Mouse (Mus musculus) heart, embryonic 16.5 days (tissue): ENCODE results near the gene C2cd4a. TPM values are rescaled to one million over a fixed set of nuclear protein-coding genes. Genes with fewer than 3 reads are reported as not detected.

Experiments used
- ATAC-seq: fragments of 200-750 bp; cut with Nextera tagmentation; replicated peaks from 2 replicates; pipeline ENCODE4 v1.8.0; 2017; ENCODE audit warnings: moderate number of reproducible peaks; ENCODE audit not compliant: insufficient read depth, low FRiP score; ENCODE audit errors: extremely low read depth
- H3K27ac ChIP-seq: fragments of 300-500 bp; sonication (generic); 2 replicates; pipeline ENCODE4 v1.5.1; 2014; ENCODE audit warnings: mild to moderate bottlenecking, low read length, control low read depth, moderate library complexity
- H3K27me3 ChIP-seq: fragments of 300-500 bp; sonication (generic); 2 replicates; pipeline ENCODE4 v1.6.1; 2014; ENCODE audit warnings: low read length, mixed read lengths; ENCODE audit not compliant: control insufficient read depth, insufficient read depth
- H3K36me3 ChIP-seq: fragments of 300-500 bp; sonication (generic); 2 replicates; pipeline ENCODE4 v1.6.1; 2014; ENCODE audit not compliant: control insufficient read depth, insufficient read depth
- H3K4me1 ChIP-seq: fragments of 300-500 bp; sonication (generic); 2 replicates; pipeline ENCODE4 v1.6.1; 2014; ENCODE audit warnings: low read length, mixed read lengths; ENCODE audit not compliant: control insufficient read depth, insufficient read depth
- H3K4me2 ChIP-seq: fragments of 300-500 bp; sonication (generic); 2 replicates; pipeline ENCODE4 v1.6.1; 2014; ENCODE audit warnings: low read depth, mild to moderate bottlenecking, control low read depth, low read length
- H3K4me3 ChIP-seq: fragments of 300-500 bp; sonication (generic); 2 replicates; pipeline ENCODE4 v1.5.1; 2014; ENCODE audit warnings: mild to moderate bottlenecking, control low read depth, low read length
- H3K9ac ChIP-seq: fragments of 300-500 bp; sonication (generic); 2 replicates; pipeline ENCODE4 v1.6.1; 2014; ENCODE audit warnings: low read length, control low read depth
- H3K9me3 ChIP-seq: fragments of 300-500 bp; sonication (generic); replicated peaks from 2 replicates; pipeline ENCODE4 v1.6.1; 2016; ENCODE audit warnings: low read length; ENCODE audit not compliant: control insufficient read depth
- WGBS: fragments of 180-500 bp; shearing (Covaris S2); extraction: QIAGEN DNeasy Blood & Tissue Kit; methylation state at CpG from one replicate; pipeline ENCODE4 v1.1.7; 2014; 5-methylcytosine and 5-hydroxymethylcytosine counted together
- polyA plus RNA-seq: library from polyadenylated mRNA; unstranded; fragments of >200 nt; fragmentation: Nextera tagmentation; extraction: Ambion mirVana; gene quantifications from 2 replicates; pipeline ENCODE4 v1.2.1, GENCODE M21; 2015

Gene C2cd4a
- polyA plus RNA-seq, 1 experiment from 2014 or later = 0.16 TPM

GRCm38 (mm10) chr9:67823131-67823530, 9.0 kb downstream of the C2cd4a start:
- H3K4me1 ChIP-seq = peaks cover 14% of the 10 kb centered on the region
- no peak overlapping the region for H3K4me3 ChIP-seq
- H3K4me2 ChIP-seq = no peak overlapping the region
- H3K36me3 ChIP-seq = no peaks in the 10 kb centered on the region
- H3K27me3 ChIP-seq = no peaks in the 10 kb centered on the region
- no peak for ATAC-seq
- H3K27ac ChIP-seq = no peak overlapping the region
- H3K9ac ChIP-seq = no peak overlapping the region
- H3K9me3 ChIP-seq = peaks cover 6% of the 10 kb centered on the region
- WGBS = 36% methylated on average over 5 of the region's 5 CpGs

GRCm38 (mm10) chr9:67818668-67818950, 13.5 kb downstream of the C2cd4a start:
- peak overlapping the region; percentile 82 for H3K27ac ChIP-seq
- WGBS = 35% methylated on average over 4 of the region's 4 CpGs
- ATAC-seq = no peak
- no peak overlapping the region; the same call in 1 of the 2 replicates for H3K4me2 ChIP-seq
- no peaks in the 10 kb centered on the region; the same call in 1 of the 2 replicates for H3K9me3 ChIP-seq
- H3K27me3 ChIP-seq = no peaks in the 10 kb centered on the region
- peaks cover 19% of the 10 kb centered on the region for H3K4me1 ChIP-seq
- no peak overlapping the region for H3K9ac ChIP-seq
- H3K36me3 ChIP-seq = no peaks in the 10 kb centered on the region
- H3K4me3 ChIP-seq = no peak overlapping the region

- Histone ChIP-seq H3K4me3 (0 out of 2 replicates have a peak overlapping the region, but pooled peaks have one; percentile 2), H3K27ac (peak overlapping the region; percentile 82), H3K36me3 (no peaks in the 10 kb centered on the region), H3K4me1 (peaks cover 15% of the 10 kb centered on the region), H3K9ac (0 out of 2 replicates have a peak overlapping the region, but pooled peaks have one; percentile 11), H3K27me3 (no peaks in the 10 kb centered on the region), H3K4me2 (peak overlapping the region; percentile 44), H3K9me3 (no peaks in the 10 kb centered on the region; the same call in 1 of the 2 replicates)
- peak; percentile 84 for ATAC-seq
- WGBS = 22% methylated on average over 10 of the region's 10 CpGs
These were observed 14.0 kb downstream of the C2cd4a start for GRCm38 (mm10) chr9:67817898-67818667.

- Histone ChIP-seq H3K36me3 (no peaks in the 10 kb centered on the region), H3K9ac (no peak overlapping the region), H3K4me1 (peaks cover 14% of the 10 kb centered on the region), H3K27me3 (no peaks in the 10 kb centered on the region), H3K4me2 (no peak overlapping the region), H3K4me3 (no peak overlapping the region), H3K27ac (no peak overlapping the region), H3K9me3 (no peaks in the 10 kb centered on the region; the same call in none of the 2 replicates)
- 72% methylated on average over 2 of the region's 2 CpGs for WGBS
- ATAC-seq = no peak
These were observed 15.8 kb downstream of the C2cd4a start for GRCm38 (mm10) chr9:67816172-67816928.

GRCm38 (mm10) chr9:67813665-67814337, 18.3 kb downstream of the C2cd4a start:
- peak overlapping the region; percentile 33 for H3K4me2 ChIP-seq
- H3K36me3 ChIP-seq = no peaks in the 10 kb centered on the region
- WGBS = 3% methylated on average over 8 of the region's 8 CpGs
- no peak overlapping the region for H3K4me3 ChIP-seq
- peak overlapping the region; percentile 72 for H3K27ac ChIP-seq
- peaks cover 12% of the 10 kb centered on the region for H3K4me1 ChIP-seq
- H3K27me3 ChIP-seq = no peaks in the 10 kb centered on the region
- ATAC-seq = peak; percentile 60; the same call in 1 of the 2 replicates
- no peaks in the 10 kb centered on the region; the same call in 1 of the 2 replicates for H3K9me3 ChIP-seq
- no peak overlapping the region for H3K9ac ChIP-seq

GRCm38 (mm10) chr9:67813171-67813570, 19.0 kb downstream of the C2cd4a start:
- Histone ChIP-seq H3K27me3 (no peaks in the 10 kb centered on the region), H3K36me3 (no peaks in the 10 kb centered on the region), H3K4me3 (no peak overlapping the region), H3K27ac (no peak overlapping the region), H3K9me3 (no peaks in the 10 kb centered on the region; the same call in 1 of the 2 replicates), H3K4me1 (peaks cover 5% of the 10 kb centered on the region), H3K9ac (no peak overlapping the region), H3K4me2 (no peak overlapping the region)
- WGBS = 66% methylated on average over 4 of the region's 4 CpGs
- ATAC-seq = no peak

GRCm38 (mm10) chr9:67811116-67811515, 21.0 kb downstream of the C2cd4a start:
- Histone ChIP-seq H3K4me1 (peaks cover 16% of the 10 kb centered on the region), H3K27me3 (no peaks in the 10 kb centered on the region), H3K4me2 (no peak overlapping the region), H3K9ac (no peak overlapping the region), H3K9me3 (no peaks in the 10 kb centered on the region; the same call in 1 of the 2 replicates), H3K27ac (no peak overlapping the region), H3K4me3 (no peak overlapping the region), H3K36me3 (no peaks in the 10 kb centered on the region)
- 84% methylated on average over 3 of the region's 3 CpGs for WGBS
- no peak for ATAC-seq

GRCm38 (mm10) chr9:67810527-67810926, 21.6 kb downstream of the C2cd4a start:
- Histone ChIP-seq H3K4me3 (no peak overlapping the region), H3K27ac (no peak overlapping the region), H3K4me2 (no peak overlapping the region), H3K27me3 (no peaks in the 10 kb centered on the region), H3K4me1 (peaks cover 16% of the 10 kb centered on the region), H3K36me3 (no peaks in the 10 kb centered on the region), H3K9me3 (no peaks in the 10 kb centered on the region; the same call in 1 of the 2 replicates), H3K9ac (no peak overlapping the region)
- WGBS = 58% methylated on average over 6 of the region's 6 CpGs
- ATAC-seq = no peak
